Mouse (Mus musculus): ENCODE results near the gene Myof. TPM values are rescaled to one million over a fixed set of nuclear protein-coding genes. Genes with fewer than 3 reads are reported as not detected.
A peak's percentile ranks its signal among the peaks of the same experiment; 100 is the strongest.

Myof gene
- polyA plus RNA-seq, 1 experiment from 2014 or later: 1.6 TPM

DNA sequence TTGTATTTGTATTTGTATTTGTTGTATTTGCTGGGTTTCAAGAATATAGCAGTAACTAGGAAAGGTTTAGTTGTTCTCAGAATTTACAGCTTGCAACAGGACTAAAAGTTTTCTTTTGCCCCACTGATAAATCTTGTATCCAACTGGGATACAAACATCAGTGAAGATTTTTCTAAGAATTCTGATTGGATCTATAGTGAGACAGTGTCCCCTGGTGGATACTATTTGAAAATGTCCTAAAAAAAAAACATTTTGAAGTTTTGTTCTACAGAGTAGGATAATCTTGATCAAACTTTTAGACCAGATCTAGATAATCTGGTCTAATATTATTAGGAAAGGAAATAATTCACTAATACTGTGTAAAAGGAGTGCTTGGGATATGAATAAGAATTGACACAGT lies 106.3 kb downstream of the Myof start:
- H3K27ac ChIP-seq (replicated peaks): no peak overlapping the region
- no peaks in the 10 kb centered on the region for H3K4me1 ChIP-seq (replicated peaks)
- ATAC-seq (ENCODE audit: insufficient read depth): no peak

GRCm38 (mm10) chr19:37934640-37935039 lies 108.7 kb downstream of the Myof start:
- H3K9me3 ChIP-seq (replicated peaks): no peaks in the 10 kb centered on the region
- ATAC-seq (ENCODE audit: insufficient read depth): no peak
- H3K36me3 ChIP-seq (replicated peaks): no peaks in the 10 kb centered on the region
- H3K4me1 ChIP-seq (replicated peaks): no peaks in the 10 kb centered on the region
- no peak overlapping the region for H3K4me2 ChIP-seq
- H3K27ac ChIP-seq (replicated peaks): no peak overlapping the region
- H3K27me3 ChIP-seq: no peaks in the 10 kb centered on the region
- WGBS (ENCODE audit: insufficient replicate concordance): 73% methylated on average over 6 of the region's 6 CpGs
- H3K4me3 ChIP-seq (replicated peaks): no peak overlapping the region
- H3K9ac ChIP-seq: no peak overlapping the region

More for the DNA sequence above, 106.3 kb downstream of the Myof start:
- H3K4me3 ChIP-seq (replicated peaks): no peak overlapping the region
- H3K9me3 ChIP-seq (replicated peaks): no peaks in the 10 kb centered on the region
- H3K4me2 ChIP-seq: no peak overlapping the region
- H3K9ac ChIP-seq: no peak overlapping the region
- H3K36me3 ChIP-seq (replicated peaks): no peaks in the 10 kb centered on the region
- no peaks in the 10 kb centered on the region for H3K27me3 ChIP-seq

GRCm38 (mm10) chr19:37932198-37932597 lies 111.2 kb downstream of the Myof start:
- 74% methylated on average over 2 of the region's 2 CpGs for WGBS (ENCODE audit: insufficient replicate concordance)
- H3K4me2 ChIP-seq: no peak overlapping the region
- no peak overlapping the region for H3K27ac ChIP-seq (replicated peaks)
- no peaks in the 10 kb centered on the region for H3K4me1 ChIP-seq (replicated peaks)
- no peak overlapping the region for H3K4me3 ChIP-seq (replicated peaks)
- H3K9ac ChIP-seq: no peak overlapping the region
- ATAC-seq (ENCODE audit: insufficient read depth): no peak
- H3K27me3 ChIP-seq: no peaks in the 10 kb centered on the region
- no peaks in the 10 kb centered on the region for H3K36me3 ChIP-seq (replicated peaks)
- no peaks in the 10 kb centered on the region for H3K9me3 ChIP-seq (replicated peaks)

GRCm38 (mm10) chr19:37927911-37928310 lies 115.5 kb downstream of the Myof start:
- Histone ChIP-seq H3K9ac (no peak overlapping the region), H3K27me3 (no peaks in the 10 kb centered on the region), H3K4me3 (replicated peaks) (no peak overlapping the region), H3K9me3 (replicated peaks) (no peaks in the 10 kb centered on the region), H3K27ac (replicated peaks) (no peak overlapping the region), H3K4me1 (replicated peaks) (no peaks in the 10 kb centered on the region), H3K36me3 (replicated peaks) (no peaks in the 10 kb centered on the region), H3K4me2 (no peak overlapping the region)
- no peak for ATAC-seq (ENCODE audit: insufficient read depth)
- WGBS (ENCODE audit: insufficient replicate concordance): 76% methylated on average over 7 of the region's 7 CpGs

DNA sequence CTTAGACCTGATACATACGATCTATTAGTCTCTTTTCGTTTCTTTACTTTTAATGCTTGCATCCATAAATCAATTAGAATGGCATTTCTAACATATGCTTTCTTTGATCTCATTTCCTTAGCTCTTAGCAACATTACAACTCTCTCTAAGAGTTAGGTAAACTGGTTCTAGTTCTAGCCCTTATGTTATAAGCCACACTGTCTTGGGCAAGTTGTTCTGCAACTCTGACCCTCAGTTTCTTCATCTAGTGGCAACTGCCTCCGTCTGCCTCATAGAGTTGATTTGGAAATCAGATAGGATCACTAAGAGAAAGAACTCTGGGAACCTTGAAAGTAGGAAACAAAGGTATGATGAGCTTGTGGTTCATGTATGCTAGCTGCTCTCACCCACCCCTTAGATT lies 118.1 kb downstream of the Myof start:
- no peaks in the 10 kb centered on the region for H3K27me3 ChIP-seq
- no peaks in the 10 kb centered on the region for H3K4me1 ChIP-seq (replicated peaks)
- ATAC-seq (ENCODE audit: insufficient read depth): no peak
- H3K9ac ChIP-seq: no peak overlapping the region
- no peak overlapping the region for H3K4me3 ChIP-seq (replicated peaks)
- H3K9me3 ChIP-seq (replicated peaks): no peaks in the 10 kb centered on the region
- H3K4me2 ChIP-seq: no peak overlapping the region
- no peaks in the 10 kb centered on the region for H3K36me3 ChIP-seq (replicated peaks)
- no peak overlapping the region for H3K27ac ChIP-seq (replicated peaks)
- 59% methylated on average over 3 of the region's 3 CpGs for WGBS (ENCODE audit: insufficient replicate concordance)

- no peak for ATAC-seq (ENCODE audit: insufficient read depth)
- Histone ChIP-seq H3K4me3 (replicated peaks) (no peak overlapping the region), H3K36me3 (replicated peaks) (no peaks in the 10 kb centered on the region), H3K27me3 (no peaks in the 10 kb centered on the region), H3K9me3 (replicated peaks) (no peaks in the 10 kb centered on the region), H3K9ac (no peak overlapping the region), H3K4me2 (no peak overlapping the region), H3K27ac (replicated peaks) (no peak overlapping the region), H3K4me1 (replicated peaks) (no peaks in the 10 kb centered on the region)
- WGBS (ENCODE audit: insufficient replicate concordance): 50% methylated on average over 3 of the region's 3 CpGs
Observed at GRCm38 (mm10) chr19:37924266-37924665, 119.1 kb downstream of the Myof start.

DNA sequence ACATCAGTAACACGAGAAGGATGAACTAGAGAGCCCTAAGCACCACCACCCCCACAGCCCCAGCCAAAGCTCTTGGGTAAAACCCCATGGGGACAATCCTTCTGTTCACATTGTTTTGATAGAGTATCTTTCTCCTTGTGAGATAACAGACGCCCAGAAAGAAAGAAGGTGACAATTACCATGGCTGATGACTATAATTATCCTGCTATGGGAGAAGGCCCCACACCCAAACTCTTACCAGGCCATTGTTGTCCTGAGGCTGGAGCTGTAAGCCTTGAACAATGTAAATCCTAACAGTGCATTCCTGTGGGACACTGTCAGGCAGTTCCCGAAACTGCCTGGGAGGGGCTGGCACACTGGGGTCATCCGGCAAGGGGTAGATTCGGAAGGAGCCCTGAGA lies 122.3 kb downstream of the Myof start:
- Histone ChIP-seq H3K27ac (replicated peaks) (no peak overlapping the region), H3K27me3 (no peaks in the 10 kb centered on the region), H3K4me3 (replicated peaks) (no peak overlapping the region), H3K4me2 (no peak overlapping the region), H3K36me3 (replicated peaks) (no peaks in the 10 kb centered on the region), H3K4me1 (replicated peaks) (no peaks in the 10 kb centered on the region), H3K9ac (no peak overlapping the region), H3K9me3 (replicated peaks) (no peaks in the 10 kb centered on the region)
- ATAC-seq (ENCODE audit: insufficient read depth): no peak
- WGBS (ENCODE audit: insufficient replicate concordance): 46% methylated on average over 5 of the region's 5 CpGs

DNA sequence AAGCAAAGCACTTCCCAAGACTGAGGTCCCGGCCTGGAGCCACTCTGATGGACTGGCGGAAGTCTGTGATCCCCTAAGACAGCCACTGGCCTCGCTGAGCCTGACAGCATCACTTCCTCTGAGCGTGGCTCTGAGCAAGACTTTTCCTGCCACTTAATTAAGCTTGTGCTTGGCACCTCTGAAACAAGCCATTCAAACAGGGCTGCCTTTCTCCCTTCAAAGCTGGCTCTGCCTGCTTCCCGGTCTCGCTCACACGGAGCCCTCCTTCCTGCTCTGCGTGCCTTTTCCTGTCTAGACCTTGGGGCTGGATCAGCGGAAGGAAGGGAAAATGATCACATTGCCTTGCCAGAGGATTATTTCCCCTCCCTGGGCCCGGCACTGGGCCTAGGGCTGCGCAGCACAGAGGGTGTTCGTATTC lies 124.9 kb downstream of the Myof start:
- WGBS (ENCODE audit: insufficient replicate concordance): 19% methylated on average over 12 of the region's 12 CpGs
- no peak overlapping the region for H3K27ac ChIP-seq (replicated peaks)
- H3K4me2 ChIP-seq: no peak overlapping the region; the same call in 1 of the 2 replicates
- ATAC-seq (ENCODE audit: insufficient read depth): peak; percentile 28; the same call in 1 of the 2 replicates
- no peaks in the 10 kb centered on the region for H3K27me3 ChIP-seq
- H3K36me3 ChIP-seq (replicated peaks): no peaks in the 10 kb centered on the region
- no peaks in the 10 kb centered on the region for H3K4me1 ChIP-seq (replicated peaks)
- H3K9me3 ChIP-seq (replicated peaks): no peaks in the 10 kb centered on the region
- H3K9ac ChIP-seq: no peak overlapping the region
- H3K4me3 ChIP-seq (replicated peaks): no peak overlapping the region

DNA sequence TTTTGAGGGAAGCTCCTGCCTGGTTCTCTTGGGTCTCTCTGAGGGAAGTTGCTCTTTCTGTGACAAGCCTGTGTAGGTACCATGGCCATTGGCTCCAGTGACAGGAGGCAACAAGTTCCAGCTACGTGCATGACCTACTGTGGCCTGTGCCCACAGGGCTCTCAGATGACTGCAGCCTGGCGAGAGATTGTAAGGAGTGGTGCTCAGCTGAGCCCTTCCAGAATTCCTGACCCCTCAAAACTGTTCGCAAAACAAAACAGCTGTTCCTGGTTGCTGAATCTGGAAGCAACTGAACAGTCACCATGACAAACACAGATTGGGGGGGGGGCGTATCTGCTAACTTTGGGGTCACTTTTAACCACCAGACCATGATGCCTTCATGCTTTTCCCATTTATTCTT lies 129.1 kb downstream of the Myof start:
- no peaks in the 10 kb centered on the region for H3K27me3 ChIP-seq
- H3K4me2 ChIP-seq: no peak overlapping the region
- H3K9ac ChIP-seq: no peak overlapping the region
- WGBS (ENCODE audit: insufficient replicate concordance): 67% methylated on average over 4 of the region's 4 CpGs
- no peaks in the 10 kb centered on the region for H3K4me1 ChIP-seq (replicated peaks)
- H3K27ac ChIP-seq (replicated peaks): no peak overlapping the region
- H3K9me3 ChIP-seq (replicated peaks): no peaks in the 10 kb centered on the region
- no peaks in the 10 kb centered on the region for H3K36me3 ChIP-seq (replicated peaks)
- H3K4me3 ChIP-seq (replicated peaks): no peak overlapping the region
- ATAC-seq (ENCODE audit: insufficient read depth): no peak

GRCm38 (mm10) chr19:37912501-37912900 lies 130.9 kb downstream of the Myof start:
- Histone ChIP-seq H3K4me3 (replicated peaks) (no peak overlapping the region), H3K9ac (no peak overlapping the region), H3K4me1 (replicated peaks) (no peaks in the 10 kb centered on the region), H3K27me3 (no peaks in the 10 kb centered on the region), H3K4me2 (no peak overlapping the region), H3K9me3 (replicated peaks) (no peaks in the 10 kb centered on the region), H3K36me3 (replicated peaks) (no peaks in the 10 kb centered on the region), H3K27ac (replicated peaks) (no peak overlapping the region)
- WGBS (ENCODE audit: insufficient replicate concordance): 66% methylated on average over 6 of the region's 6 CpGs
- ATAC-seq (ENCODE audit: insufficient read depth): no peak

GRCm38 (mm10) chr19:37909830-37910261 lies 133.5 kb downstream of the Myof start:
- no peak for ATAC-seq (ENCODE audit: insufficient read depth)
- no peak overlapping the region for H3K27ac ChIP-seq (replicated peaks)
- no peak overlapping the region for H3K9ac ChIP-seq
- H3K4me3 ChIP-seq (replicated peaks): no peak overlapping the region
- H3K4me2 ChIP-seq: no peak overlapping the region
- 40% methylated on average over 5 of the region's 5 CpGs for WGBS (ENCODE audit: insufficient replicate concordance)
- H3K27me3 ChIP-seq: no peaks in the 10 kb centered on the region
- no peaks in the 10 kb centered on the region for H3K9me3 ChIP-seq (replicated peaks)
- H3K4me1 ChIP-seq (replicated peaks): no peaks in the 10 kb centered on the region
- H3K36me3 ChIP-seq (replicated peaks): no peaks in the 10 kb centered on the region

DNA sequence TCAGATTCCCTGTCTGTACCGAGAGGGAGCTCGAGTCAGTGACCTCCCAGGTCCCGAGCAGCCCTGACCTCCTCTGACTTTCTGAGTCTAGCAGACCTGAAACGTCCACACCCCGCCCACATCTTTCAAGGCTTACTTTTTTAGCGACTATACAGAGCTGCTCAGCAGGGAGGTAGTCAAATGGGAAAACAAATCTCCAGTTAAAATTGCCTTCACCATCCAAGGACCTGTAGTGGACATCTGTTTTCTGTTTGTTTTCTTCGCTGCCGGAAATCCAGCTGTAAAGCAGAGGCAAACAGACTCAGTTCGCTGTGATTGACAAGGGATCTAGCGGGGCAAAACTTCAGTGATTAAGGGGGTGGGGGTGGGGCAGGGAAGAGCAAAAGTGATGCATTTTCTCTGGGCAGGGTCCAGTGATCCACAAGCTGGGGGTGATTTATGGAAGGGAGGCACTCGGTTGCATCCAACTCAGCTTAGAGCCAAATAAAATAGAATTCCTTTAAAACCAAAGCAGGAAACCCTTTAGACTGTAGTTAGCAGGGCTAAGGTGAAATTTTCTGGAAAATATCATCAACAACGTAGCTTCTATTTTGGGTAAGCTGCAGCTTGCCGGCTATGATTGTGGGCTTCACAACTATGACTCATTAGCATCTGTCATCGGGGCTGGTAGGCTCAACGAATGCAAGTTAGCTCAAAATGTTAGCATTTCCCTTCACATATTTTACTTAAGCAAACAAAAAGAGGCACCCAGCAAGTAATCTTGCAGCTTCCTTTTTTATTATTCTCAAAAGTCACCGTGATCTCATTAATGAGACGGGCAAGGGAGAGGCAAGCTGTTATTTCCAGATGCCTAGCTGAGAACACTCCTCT lies 135.7 kb downstream of the Myof start:
- no peak for ATAC-seq (ENCODE audit: insufficient read depth)
- no peaks in the 10 kb centered on the region for H3K27me3 ChIP-seq
- H3K9ac ChIP-seq: no peak overlapping the region
- H3K9me3 ChIP-seq (replicated peaks): no peaks in the 10 kb centered on the region
- no peaks in the 10 kb centered on the region for H3K4me1 ChIP-seq (replicated peaks)
- H3K4me2 ChIP-seq: no peak overlapping the region
- WGBS (ENCODE audit: insufficient replicate concordance): 38% methylated on average over 17 of the region's 17 CpGs
- H3K27ac ChIP-seq (replicated peaks): no peak overlapping the region
- H3K4me3 ChIP-seq (replicated peaks): no peak overlapping the region
- H3K36me3 ChIP-seq (replicated peaks): no peaks in the 10 kb centered on the region

Data from liver, embryonic 15.5 days (tissue).